Mouse (Mus musculus): ENCODE measurements around the gene Abi2.

Gene Abi2

GRCm38 (mm10) chr1:60489660-60490059, 80.2 kb downstream of the Abi2 start:
- DNase-seq (ENCODE audit: low spot score in 2 of 2), result no peak

GRCm38 (mm10) chr1:60490510-60490909, 81.1 kb downstream of the Abi2 start:
- no peak for DNase-seq (ENCODE audit: low spot score in 2 of 2)

- DNase-seq (ENCODE audit: low spot score in 2 of 2), result no peak
Observed at GRCm38 (mm10) chr1:60492404-60492803, 83.0 kb downstream of the Abi2 start.

GRCm38 (mm10) chr1:60493421-60493820, 84.0 kb downstream of the Abi2 start:
- DNase-seq (ENCODE audit: low spot score in 2 of 2), result no peak

GRCm38 (mm10) chr1:60503456-60503855, 94.0 kb downstream of the Abi2 start:
- DNase-seq (ENCODE audit: low spot score in 2 of 2), result no peak

GRCm38 (mm10) chr1:60510584-60510983, 101.2 kb downstream of the Abi2 start:
- no peak for DNase-seq (ENCODE audit: low spot score in 2 of 2)

- no peak for DNase-seq (ENCODE audit: low spot score in 2 of 2)
Observed at GRCm38 (mm10) chr1:60530107-60530506, 120.7 kb downstream of the Abi2 start.

- DNase-seq (ENCODE audit: low spot score in 2 of 2), result no peak
Observed at GRCm38 (mm10) chr1:60530636-60531035, 121.2 kb downstream of the Abi2 start.

All from urinary bladder, adult 18-20 months (tissue).